Mouse (Mus musculus) testis, adult 2 months (tissue): ENCODE measurements around the gene Cptp. TPM values are rescaled to one million over a fixed set of nuclear protein-coding genes. Genes with fewer than 3 reads are reported as not detected.

Experiments used
- H3K27ac ChIP-seq: fragments of 200-500 bp; 2 replicates; pipeline ENCODE4 v1.5.1; 2012; ENCODE audit warnings: low read depth, low read length; ENCODE audit not compliant: control insufficient read depth, insufficient read depth
- H3K27me3 ChIP-seq: fragments of 200-500 bp; 2 replicates; pipeline ENCODE4 v1.6.1; 2012; ENCODE audit warnings: mild to moderate bottlenecking, low read length, moderate library complexity; ENCODE audit not compliant: control insufficient read depth, insufficient read depth
- H3K36me3 ChIP-seq: fragments of 200-500 bp; 2 replicates; pipeline ENCODE4 v1.6.1; 2012; ENCODE audit warnings: mild to moderate bottlenecking, low read length; ENCODE audit not compliant: control insufficient read depth, insufficient read depth
- H3K4me1 ChIP-seq: fragments of 200-500 bp; 2 replicates; pipeline ENCODE4 v1.6.1; 2012; ENCODE audit warnings: low read length; ENCODE audit not compliant: control insufficient read depth, insufficient read depth
- H3K4me3 ChIP-seq: fragments of 200-500 bp; 2 replicates; pipeline ENCODE4 v1.5.1; 2012; ENCODE audit warnings: low read depth, mild to moderate bottlenecking, low read length, moderate library complexity, mixed read lengths; ENCODE audit not compliant: control insufficient read depth
- CTCF ChIP-seq: fragments of 200-500 bp; IDR thresholded peaks from 2 replicates; pipeline ENCODE4 v1.5.1; 2012; ENCODE audit warnings: low read depth, mild to moderate bottlenecking, inconsistent platforms, low read length, moderate library complexity; ENCODE audit not compliant: control insufficient read depth, insufficient read depth, insufficient replicate concordance
- POLR2A ChIP-seq: fragments of 200-500 bp; IDR thresholded peaks from 2 replicates; pipeline ENCODE4 v1.6.1; 2012; ENCODE audit warnings: low read depth, mild to moderate bottlenecking, inconsistent platforms, low read length, moderate library complexity; ENCODE audit not compliant: control insufficient read depth
- polyA plus RNA-seq: library from polyadenylated mRNA; depleted of rRNA; stranded (reverse); fragments of >200 nt; gene quantifications from 2 replicates; pipeline ENCODE4 v1.2.3, GENCODE M21; 2012

Cptp gene
- polyA plus RNA-seq, 1 experiment, result 223 TPM

DNA sequence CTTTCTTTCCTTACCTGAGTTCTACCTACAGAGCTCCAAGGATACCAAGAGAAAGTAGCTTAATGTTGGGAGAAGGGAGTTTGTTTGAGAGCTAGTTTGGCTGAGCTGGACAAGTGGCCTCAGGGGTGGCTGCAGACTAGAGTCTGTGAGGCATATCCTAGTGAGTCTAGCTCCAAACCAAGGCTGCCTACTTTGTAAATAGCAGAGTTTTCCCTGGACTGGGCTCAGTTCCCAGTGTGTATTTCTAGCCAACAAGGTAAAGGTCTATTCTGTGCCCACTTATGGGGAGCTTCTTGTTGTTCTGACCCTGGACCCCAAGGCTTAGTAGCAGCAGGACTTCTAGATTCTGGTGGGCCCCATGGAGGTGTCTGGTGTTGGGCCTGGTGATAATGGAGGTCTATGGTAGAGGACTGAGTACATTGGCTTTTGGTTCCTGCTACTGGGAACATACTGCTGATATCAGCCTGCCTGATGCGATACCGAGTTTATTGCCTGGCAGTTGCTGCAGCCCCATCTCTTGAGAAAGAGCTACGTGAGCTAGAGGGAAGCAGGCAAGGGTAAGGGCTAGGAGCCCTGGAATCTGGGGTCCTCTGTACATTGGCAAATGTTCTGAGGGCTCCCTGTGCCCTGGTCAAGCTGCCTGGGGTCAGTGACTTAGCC lies 19.3 kb downstream of the Cptp start:
- Histone ChIP-seq H3K27me3 (no peaks in the 10 kb centered on the region), H3K36me3 (no peaks in the 10 kb centered on the region; the same call in 1 of the 2 replicates), H3K4me1 (peaks cover 19% of the 10 kb centered on the region), H3K4me3 (no peak overlapping the region), H3K27ac (no peak overlapping the region)
- TF ChIP-seq POLR2A (no peak), CTCF (no peak)

DNA sequence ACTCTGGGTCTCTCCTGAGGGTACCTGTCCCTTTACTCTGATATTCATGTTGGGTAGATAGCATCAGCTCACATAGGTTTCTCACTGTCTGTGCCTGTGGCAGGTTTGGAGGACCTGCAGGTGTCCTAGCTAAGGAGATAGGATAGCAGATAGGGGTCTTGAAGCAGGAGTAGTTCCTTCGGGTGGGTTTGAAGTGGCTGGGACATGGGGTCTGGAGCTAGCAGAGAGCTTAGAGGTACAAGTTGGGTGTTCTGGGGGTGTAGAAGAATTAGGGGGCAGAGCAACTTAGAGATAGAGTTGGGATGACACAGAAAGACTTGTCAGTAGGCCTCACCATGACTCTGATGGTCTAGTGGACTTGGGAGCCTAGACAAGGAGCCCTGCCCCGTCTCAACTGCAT lies 19.8 kb downstream of the Cptp start:
- H3K4me1 ChIP-seq, result peaks cover 19% of the 10 kb centered on the region
- TF ChIP-seq CTCF, result no peak
- TF ChIP-seq POLR2A, result no peak
- no peaks in the 10 kb centered on the region; the same call in 1 of the 2 replicates for H3K36me3 ChIP-seq
- no peaks in the 10 kb centered on the region for H3K27me3 ChIP-seq
- no peak overlapping the region for H3K27ac ChIP-seq
- H3K4me3 ChIP-seq, result no peak overlapping the region

DNA sequence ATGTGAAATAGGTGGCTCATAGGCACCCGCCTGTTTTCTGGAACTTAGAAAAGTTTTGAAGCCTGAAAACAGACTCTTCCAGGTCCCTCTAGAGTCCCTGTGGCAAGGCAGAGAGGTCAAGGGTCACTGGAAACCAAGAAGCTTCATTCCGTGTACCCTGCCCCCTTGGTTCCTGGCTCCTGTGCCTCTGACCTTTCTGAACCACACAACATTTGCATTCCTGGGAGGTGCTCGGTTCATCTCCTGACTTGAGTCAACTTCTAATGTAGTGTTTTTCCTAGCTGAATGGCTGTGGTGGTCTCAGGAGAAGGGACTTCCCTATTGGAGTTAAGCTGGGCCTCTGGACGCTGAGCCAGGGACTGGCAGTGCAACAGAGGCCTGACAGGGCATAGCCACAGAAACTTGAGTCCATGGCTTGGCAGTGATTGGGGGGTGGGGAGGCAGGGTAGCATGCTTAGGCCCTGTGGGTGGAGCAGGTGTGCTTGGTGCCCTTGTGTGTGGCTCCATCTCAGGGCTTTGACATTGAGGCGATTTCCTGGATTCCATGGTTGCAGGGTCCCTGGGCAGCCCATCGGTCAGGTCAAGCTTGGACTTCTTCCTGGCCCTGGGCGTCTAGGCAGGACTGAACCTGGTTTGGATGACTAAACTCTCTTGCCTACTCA lies 20.7 kb downstream of the Cptp start:
- H3K4me3 ChIP-seq, result peak overlapping the region; percentile 87
- H3K27ac ChIP-seq, result no peak overlapping the region
- H3K36me3 ChIP-seq, result no peaks in the 10 kb centered on the region
- H3K27me3 ChIP-seq, result no peaks in the 10 kb centered on the region
- peaks cover 19% of the 10 kb centered on the region for H3K4me1 ChIP-seq
- TF ChIP-seq POLR2A (no peak), CTCF (no peak)

DNA sequence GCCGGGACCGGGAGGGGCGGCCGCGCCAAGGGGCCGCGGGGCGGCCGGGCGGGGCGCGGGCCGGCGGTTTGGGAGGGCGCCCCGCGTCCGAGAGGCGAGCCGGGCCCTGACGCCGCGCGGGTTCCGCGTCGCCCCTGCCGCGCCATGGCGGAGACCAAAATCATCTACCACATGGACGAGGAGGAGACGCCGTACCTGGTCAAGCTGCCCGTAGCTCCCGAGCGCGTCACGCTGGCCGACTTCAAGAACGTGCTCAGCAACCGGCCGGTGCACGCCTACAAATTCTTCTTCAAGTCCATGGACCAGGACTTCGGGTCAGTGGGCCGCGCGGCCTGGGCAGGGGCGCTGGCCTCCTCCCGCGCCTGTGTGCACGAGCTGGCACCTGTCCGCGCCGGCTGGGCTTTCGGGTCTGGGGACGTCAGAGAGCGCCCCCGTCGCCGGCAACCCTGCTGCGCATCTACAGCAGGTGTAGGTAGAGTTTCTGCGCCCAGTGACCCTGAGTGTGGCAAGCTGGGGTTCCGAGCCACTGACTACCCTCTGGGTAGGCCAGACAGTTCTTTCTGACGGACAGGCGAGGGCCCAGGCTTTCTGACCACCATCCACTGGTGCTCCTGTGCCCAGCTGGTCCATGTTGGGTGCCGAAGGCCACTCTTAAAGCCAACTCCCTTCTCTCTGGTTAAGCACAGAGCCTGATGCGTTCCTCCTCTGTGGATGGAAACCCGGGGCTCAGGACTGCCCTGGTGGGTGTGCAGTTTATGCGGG lies 21.5 kb downstream of the Cptp start:
- peak overlapping the region; percentile 70 for H3K27ac ChIP-seq
- H3K36me3 ChIP-seq, result no peaks in the 10 kb centered on the region; the same call in 1 of the 2 replicates
- H3K4me1 ChIP-seq, result peaks cover 19% of the 10 kb centered on the region
- H3K27me3 ChIP-seq, result no peaks in the 10 kb centered on the region
- TF ChIP-seq POLR2A (no peak), CTCF (no peak)
- peak overlapping the region; percentile 87 for H3K4me3 ChIP-seq

DNA sequence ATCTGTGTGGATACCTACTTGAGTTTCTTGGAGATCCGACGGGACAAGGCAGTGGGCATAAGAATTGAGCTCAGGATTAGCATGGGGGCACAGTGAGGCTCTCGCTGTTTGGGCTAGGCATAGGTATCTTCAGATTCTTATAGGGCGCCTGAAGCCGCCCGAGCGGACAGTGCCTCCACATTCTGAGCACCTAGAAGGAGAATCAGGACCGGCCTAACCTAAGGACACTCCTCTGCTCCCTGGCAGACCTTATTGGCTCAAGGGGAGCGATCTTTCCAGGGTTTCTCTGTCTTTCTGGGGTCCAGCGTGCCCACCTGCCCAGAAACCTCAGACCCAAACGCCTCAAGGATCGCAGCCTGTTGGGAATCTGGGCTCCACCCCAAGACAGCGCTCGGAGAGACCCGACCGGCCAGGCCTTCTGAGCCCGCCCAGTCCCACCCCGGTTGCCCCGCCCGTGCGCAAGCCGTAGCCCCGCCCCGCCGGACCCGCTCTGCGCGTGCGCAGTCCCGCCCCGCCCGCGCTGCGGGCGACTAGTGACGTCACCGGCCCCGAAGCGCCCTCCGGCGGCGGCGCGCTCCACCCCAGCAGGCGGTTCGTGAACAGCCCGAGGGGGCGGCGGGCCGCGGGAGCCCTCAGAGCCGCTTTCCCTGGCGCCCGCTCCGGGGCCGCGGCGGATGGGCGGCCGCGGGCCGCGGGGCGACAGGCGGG lies 22.2 kb downstream of the Cptp start, which contains the start of gene Dvl1:
Dvl1 (plus strand) TSS at position 532 of the 708 bp plus-strand sequence.
- peaks cover 19% of the 10 kb centered on the region for H3K4me1 ChIP-seq
- peak within 1 kb of the TSS; percentile 92 for H3K4me3 ChIP-seq
- TF ChIP-seq CTCF (no peak), POLR2A (peak; percentile 69)
- peak within 1 kb of the TSS; percentile 81 for H3K27ac ChIP-seq
- no peaks in the 10 kb centered on the region for H3K27me3 ChIP-seq
- no peaks in the 10 kb centered on the region; the same call in 1 of the 2 replicates for H3K36me3 ChIP-seq

DNA sequence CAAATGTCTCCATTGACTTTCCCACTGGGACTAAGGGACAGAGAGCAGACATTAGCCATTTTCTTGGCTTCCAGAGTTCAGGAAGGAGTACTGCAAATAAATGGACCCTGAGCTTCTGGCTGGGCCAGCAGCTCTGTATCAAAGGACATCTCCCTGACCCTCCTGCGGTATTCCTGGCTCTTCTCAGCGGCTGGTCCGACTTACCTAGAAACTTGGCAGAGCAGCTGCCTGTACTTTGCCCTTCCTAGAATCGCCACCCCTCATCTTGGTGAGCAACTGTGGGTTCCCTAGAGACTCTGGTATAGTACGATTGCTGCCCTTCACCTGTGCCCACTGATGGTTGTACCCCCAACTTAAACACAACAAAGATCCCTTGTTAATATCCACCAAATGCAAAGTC lies 26.0 kb downstream of the Cptp start:
- H3K36me3 ChIP-seq, result no peaks in the 10 kb centered on the region; the same call in 1 of the 2 replicates
- H3K4me3 ChIP-seq, result no peak overlapping the region
- H3K27me3 ChIP-seq, result no peaks in the 10 kb centered on the region
- H3K27ac ChIP-seq, result no peak overlapping the region
- TF ChIP-seq POLR2A (no peak), CTCF (no peak)
- H3K4me1 ChIP-seq, result peaks cover 29% of the 10 kb centered on the region

DNA sequence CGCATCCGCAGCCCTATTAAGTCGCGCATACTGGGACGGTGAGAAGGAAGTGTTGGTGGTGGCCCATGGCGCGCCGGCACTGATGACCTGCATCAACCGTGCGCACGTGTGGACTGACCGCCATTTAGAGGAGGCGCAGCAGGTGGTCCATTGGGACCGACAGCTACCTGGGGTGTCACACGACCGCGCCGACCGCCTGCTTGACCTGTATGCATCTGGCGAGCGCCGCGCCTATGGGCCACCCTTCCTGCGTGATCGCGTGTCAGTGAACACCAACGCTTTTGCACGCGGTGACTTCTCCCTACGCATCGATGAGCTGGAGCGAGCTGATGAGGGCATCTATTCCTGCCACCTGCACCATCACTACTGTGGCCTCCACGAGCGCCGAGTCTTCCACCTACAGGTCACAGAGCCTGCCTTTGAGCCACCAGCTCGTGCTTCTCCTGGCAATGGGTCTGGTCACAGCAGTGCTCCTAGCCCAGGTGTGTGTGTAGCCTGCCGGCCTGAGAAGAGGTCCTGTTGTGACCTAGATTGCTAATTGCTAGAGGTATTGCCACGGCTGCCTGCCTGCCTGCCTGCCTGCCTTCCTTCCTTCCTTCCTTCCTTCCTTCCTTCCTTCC lies 27.5 kb downstream of the Cptp start:
- Histone ChIP-seq H3K27me3 (no peaks in the 10 kb centered on the region), H3K27ac (no peak overlapping the region), H3K36me3 (no peaks in the 10 kb centered on the region; the same call in 1 of the 2 replicates), H3K4me3 (peak overlapping the region; percentile 58), H3K4me1 (peaks cover 27% of the 10 kb centered on the region)
- TF ChIP-seq CTCF, result no peak
- no peak for TF ChIP-seq POLR2A
